Mouse (Mus musculus): Measurements from ENCODE around the gene Thbd.

The Thbd gene

DNA sequence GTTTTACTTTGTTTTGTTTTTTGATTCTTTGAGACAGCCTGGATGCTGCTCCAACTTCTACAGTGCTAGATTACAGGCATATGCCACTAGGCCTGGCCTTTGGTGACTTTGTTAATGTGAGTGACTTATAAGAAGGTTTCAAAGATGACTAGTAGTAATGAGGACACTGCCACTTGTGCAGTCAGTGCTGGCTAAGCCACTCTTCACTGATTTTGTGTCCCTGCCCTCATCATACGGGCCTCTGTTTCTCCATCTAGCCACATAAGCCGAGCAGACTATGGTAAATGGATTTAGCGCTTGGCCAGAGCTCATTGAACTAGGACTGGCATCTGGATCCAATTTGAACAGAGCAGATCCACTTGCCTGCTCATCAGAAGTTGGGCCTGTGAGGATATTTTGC, 21.5 kb downstream of the Thbd start:
- DNase-seq (ENCODE audit: low spot score) = no peak

DNA sequence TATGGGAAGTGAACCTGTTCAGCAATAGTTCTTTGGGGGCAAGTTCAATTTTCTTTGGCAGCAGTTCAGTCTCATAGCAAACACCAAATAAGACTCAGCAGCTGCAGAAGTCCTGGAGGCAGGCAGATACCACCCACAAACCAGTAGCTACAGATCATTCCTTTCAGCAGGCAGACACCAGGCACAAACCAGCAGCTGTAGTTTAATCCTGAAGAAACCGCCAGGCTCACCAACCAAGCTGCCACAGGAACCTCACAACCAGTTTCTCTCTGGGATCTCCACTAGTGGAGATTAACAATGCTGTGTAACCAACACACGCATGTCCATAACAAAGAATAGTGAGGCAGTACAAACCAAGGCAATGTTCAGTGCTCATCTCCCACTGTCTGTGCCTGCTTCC, 26.9 kb downstream of the Thbd start:
- no peak for DNase-seq (ENCODE audit: low spot score)

DNA sequence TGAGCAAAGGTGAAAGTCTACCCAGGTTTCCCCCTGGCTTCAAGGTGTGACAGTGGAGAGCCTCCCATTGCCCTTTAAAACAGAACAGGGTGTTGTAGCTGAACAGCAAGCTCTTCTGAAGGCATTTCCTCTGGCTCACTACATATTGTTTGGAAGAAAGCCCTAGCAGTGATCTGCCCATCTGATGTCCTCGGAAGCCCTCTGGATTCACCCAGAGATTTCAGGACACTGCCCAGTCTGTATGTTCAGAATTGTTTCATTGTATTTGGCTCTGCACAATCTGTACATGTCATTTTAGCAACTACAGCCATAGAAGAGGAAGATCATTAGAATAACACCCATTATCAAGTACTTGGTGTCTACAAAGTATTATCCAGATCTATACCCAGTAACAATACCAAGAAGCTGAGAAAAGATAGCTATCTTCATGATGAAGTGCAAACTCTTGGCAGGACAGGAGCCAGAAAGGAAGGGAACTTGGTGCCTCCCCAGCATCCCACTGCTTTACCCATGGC, 28.0 kb downstream of the Thbd start:
- no peak for DNase-seq (ENCODE audit: low spot score)

DNA sequence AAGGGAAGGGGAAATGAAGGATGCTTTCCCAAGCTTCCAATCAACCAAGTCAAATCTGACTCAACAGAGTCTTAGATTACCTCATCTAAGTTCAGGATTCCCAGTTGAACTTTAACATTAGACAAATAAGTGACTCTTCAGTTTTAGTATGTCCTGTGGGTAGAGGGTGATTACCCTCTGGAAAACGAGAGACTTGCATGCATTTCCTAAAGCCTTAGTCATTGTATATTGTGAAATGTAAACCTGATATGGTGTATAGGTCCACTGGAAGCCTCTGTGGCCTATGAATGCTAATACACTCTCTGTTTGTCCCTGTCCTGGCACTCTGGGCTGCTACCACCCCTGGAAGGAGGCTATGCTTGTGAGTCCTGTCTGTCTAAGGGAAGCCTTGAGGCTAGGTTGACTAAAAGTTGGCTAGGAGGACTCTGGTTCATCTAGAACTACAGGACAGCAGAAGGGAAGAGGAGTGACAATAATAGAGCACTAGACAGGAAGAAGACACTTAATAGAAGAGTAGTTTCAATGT, 29.1 kb downstream of the Thbd start:
- no peak for DNase-seq (ENCODE audit: low spot score)

DNA sequence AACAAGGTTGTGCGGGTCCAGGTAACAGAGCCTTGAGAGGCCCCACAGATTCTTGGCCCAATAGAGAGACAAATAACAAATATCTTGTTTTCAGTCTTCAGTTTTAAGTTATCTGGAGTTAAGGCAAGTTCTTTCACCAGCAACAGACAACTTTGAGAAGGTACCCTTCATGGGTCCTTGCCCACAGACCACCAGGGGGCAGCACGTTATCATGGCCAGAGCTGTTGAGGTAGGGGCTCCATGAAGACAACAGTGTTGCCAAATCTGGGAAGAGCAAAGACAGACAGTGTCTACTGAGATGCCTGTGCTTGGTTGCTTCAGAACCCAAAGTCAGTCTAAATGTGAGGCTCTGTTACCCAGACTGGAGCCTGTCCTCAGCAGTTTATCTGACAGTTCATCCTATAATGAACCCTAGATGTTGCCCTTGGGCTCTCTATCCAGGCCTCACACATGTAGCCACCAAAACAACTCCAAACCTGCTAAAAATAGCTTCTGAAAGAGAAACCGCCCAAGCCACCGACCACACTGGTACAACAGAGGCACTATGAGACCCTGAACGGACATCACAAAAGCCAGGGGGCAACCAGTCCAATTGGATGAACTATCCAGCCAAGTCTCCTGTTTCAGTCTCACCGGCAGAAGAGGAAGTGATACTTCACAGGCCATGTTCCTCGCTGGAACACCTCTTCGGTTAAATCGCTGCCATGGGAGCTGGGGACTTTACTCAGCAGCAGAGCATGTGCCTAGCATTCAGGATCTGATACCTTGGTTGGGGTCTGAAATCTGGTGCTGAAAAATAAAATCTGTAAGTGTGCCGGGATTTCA, 32.5 kb downstream of the Thbd start:
- peak; percentile 41 for DNase-seq (ENCODE audit: low spot score)

DNA sequence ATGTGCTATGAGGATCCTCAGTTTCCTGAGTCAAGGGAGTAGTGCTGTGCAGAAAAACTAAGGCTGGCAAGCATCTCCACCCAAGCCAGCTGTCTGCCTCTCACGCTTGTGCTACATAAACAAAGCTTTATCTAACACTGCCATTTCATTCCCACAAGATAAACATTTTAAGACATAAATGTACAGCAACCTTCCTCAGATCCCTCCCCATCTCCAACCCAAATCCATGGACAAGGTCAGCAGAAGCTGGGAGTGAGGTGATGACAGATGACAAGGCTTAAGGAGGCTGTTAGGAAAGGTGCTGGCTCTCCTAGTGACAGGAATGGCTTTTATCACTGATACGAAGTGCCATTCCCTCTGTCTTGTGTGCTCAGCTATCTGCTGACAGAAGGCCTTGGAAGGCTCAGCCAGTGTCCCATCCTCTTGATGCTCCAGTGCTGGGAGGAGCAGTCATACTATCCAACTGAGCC, 34.4 kb downstream of the Thbd start:
- no peak for DNase-seq (ENCODE audit: low spot score)

DNA sequence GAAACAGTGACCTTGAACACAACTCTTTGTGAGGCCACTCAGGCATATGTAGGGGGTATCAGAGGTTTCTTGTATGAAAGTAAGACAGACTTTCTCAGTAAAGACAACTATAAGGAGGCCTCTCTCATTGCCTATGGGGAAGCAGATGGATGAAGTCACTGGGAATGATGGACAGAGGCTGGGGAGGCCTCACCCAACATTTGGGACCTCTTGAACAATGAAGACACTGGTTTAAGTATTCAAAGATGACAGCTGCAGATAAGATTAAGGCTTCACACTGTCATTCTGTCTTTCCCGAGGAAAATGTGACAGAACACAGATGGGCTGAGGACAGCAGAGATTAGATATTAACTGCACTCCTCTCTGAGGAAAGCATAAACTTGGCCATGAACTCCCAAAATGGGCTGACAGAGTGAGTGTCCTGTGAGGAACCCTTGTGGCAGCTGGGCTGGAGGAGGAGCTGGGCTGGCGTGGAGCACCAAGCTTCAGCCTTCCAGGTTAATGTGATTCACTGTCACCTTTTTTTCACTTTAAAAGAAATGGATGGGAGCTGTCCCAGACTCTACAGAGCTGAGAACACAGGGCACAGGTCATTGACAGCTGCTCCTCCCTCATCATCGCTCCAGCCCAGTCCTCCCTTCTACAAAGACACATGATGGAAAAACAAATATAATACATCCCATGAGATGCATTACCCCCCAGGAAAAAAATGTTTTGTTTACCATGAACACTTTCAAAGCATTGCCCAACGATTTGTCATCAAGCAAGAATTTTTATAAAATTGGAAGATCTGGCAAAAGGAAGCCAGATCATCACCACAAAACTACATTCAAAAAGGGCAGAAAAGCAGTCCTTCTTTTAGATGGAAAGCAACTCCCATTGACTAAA, 36.0 kb downstream of the Thbd start:
- DNase-seq (ENCODE audit: low spot score) = no peak

DNA sequence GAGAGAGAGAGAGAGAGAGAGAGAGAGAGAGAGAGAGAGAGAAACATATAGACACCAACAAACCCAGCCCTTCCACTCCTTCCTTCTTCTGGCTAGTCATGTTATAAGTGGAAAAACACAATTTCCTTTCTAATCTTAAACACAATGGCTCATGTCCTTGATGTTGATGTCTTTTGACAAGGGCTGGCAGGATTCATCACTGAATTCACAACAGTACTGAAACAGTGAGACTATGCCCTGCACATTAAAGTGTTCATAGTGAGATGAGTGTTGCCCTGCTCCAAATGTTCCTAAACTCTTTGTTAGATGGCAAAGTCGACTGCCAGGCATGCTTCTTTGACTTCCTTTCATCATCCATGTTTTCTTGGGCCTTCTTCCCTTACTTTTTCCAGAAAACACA, 42.8 kb downstream of the Thbd start:
- DNase-seq (ENCODE audit: low spot score) = no peak

DNA sequence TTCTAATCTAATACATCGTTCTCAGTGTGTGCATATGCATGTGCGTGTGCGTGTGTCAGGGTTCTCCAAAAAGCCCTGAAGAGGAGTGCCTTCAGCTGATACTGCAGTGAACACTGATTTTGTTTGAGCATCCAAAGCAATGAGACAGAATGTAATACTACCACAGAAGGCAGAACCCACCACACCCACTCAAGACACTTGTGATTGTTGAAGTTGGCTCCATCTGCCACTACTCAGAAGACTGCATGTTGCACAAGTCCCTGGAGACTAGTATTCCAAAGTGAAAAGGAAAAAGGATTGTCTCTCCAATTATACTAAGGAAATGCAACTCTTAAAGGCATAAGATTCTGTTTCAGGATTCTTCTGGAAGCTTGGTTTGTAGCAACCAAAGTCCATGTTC, 43.5 kb downstream of the Thbd start:
- DNase-seq (ENCODE audit: low spot score) = no peak

DNA sequence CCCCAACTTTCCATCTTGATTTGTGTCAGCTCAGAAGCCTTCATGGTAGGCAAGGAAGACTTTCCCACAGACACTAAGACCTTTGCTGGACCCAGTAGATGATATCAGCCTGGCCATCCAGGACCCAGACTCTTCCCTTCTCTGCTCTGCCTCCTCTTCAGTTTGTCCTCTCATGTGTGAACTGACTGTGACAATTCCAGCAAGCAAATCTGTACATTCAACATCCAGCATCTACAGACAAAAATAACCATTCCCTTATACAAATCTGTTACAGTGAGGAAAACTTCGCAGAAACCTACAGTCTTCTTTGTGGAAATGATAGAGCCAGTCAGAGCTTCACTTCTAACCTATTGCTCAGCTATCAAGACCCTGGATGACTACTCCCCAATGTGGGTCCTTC, 50.8 kb downstream of the Thbd start:
- no peak for DNase-seq (ENCODE audit: low spot score)
